Mouse (Mus musculus) hindbrain, embryonic 14.5 days (tissue): ENCODE results near the gene Ikbip. TPM values are rescaled to one million over a fixed set of nuclear protein-coding genes. Genes with fewer than 3 reads are reported as not detected.
A peak's percentile ranks its signal among the peaks of the same experiment; 100 is the strongest.

Source experiments
- ATAC-seq: fragments of 200-750 bp; cut with Nextera tagmentation; 2 replicates; pipeline ENCODE4 v1.8.0; 2017; ENCODE audit warnings: moderate number of reproducible peaks, mild to moderate bottlenecking, moderate TSS enrichment, moderate library complexity; ENCODE audit not compliant: low FRiP score
- DNase-seq: peaks from one replicate; pipeline ENCODE4 v3.0.0-alpha.2; 2015; ENCODE audit warnings: low spot score
- H3K27ac ChIP-seq: fragments of 300-500 bp; sonication (generic); 2 replicates; pipeline ENCODE4 v1.5.1; 2014; ENCODE audit warnings: mild to moderate bottlenecking, moderate library complexity
- H3K27me3 ChIP-seq: fragments of 300-500 bp; sonication (generic); 2 replicates; pipeline ENCODE4 v1.6.1; 2014; ENCODE audit warnings: mild to moderate bottlenecking, low read length, mixed read lengths; ENCODE audit not compliant: control insufficient read depth, insufficient read depth
- H3K36me3 ChIP-seq: fragments of 300-500 bp; sonication (generic); replicated peaks from 2 replicates; pipeline ENCODE4 v1.6.1; 2014; ENCODE audit not compliant: control insufficient read depth, insufficient read depth
- H3K4me1 ChIP-seq: fragments of 300-500 bp; sonication (generic); replicated peaks from 2 replicates; pipeline ENCODE4 v1.6.1; 2014; ENCODE audit warnings: antibody characterized with exemption, low read length, mixed read lengths; ENCODE audit not compliant: control insufficient read depth, insufficient read depth
- H3K4me2 ChIP-seq: fragments of 300-500 bp; sonication (generic); replicated peaks from 2 replicates; pipeline ENCODE4 v1.6.1; 2014; ENCODE audit warnings: mild to moderate bottlenecking, moderate library complexity
- H3K4me3 ChIP-seq: fragments of 300-500 bp; sonication (generic); replicated peaks from 2 replicates; pipeline ENCODE4 v1.5.1; 2014; ENCODE audit warnings: mild to moderate bottlenecking, low read length
- H3K9ac ChIP-seq: fragments of 300-500 bp; sonication (generic); 2 replicates; pipeline ENCODE4 v1.6.1; 2014
- H3K9me3 ChIP-seq: fragments of 300-500 bp; sonication (generic); 2 replicates; pipeline ENCODE4 v1.6.1; 2016; ENCODE audit warnings: low read length; ENCODE audit not compliant: control insufficient read depth
- WGBS: fragments of 180-500 bp; shearing (Covaris S2); extraction: QIAGEN DNeasy Blood & Tissue Kit; methylation state at CpG from one replicate; pipeline ENCODE4 v1.1.7; 2014; 5-methylcytosine and 5-hydroxymethylcytosine counted together
- polyA plus RNA-seq: library from polyadenylated mRNA; unstranded; fragments of >200 nt; fragmentation: Nextera tagmentation; extraction: Ambion mirVana; gene quantifications from 2 replicates; pipeline ENCODE4 v1.2.1, GENCODE M21; 2014

Gene Ikbip
- polyA plus RNA-seq, 1 experiment from 2014 or later = 19.8 TPM

DNA sequence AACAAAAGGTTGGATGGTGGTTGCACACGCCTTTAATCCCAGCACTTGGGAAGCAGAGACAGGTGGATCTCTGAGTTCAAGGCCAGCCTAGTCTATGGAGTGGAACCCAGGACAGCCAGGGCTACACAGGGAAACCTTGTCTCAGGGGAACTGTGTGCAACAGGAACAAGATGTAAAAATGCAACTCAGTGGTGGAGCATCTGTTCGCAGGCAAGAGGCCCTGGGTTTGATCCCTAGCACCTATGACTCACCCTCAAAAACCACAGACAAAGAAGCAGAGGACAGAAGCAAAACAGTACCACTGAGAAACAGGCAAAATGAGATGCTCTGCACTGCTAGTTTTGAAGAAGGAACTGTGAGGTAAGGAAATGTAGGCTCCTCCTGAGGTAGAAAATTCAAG is 6.1 kb upstream of the Ikbip start:
- WGBS = 89% methylated on average over 2 of the region's 2 CpGs
- peaks cover 8% of the 10 kb centered on the region for H3K4me1 ChIP-seq
- no peak overlapping the region for H3K4me2 ChIP-seq
- H3K4me3 ChIP-seq = no peak overlapping the region
- no peak overlapping the region for H3K27ac ChIP-seq
- H3K9ac ChIP-seq = no peak overlapping the region
- no peak for ATAC-seq
- H3K9me3 ChIP-seq = no peaks in the 10 kb centered on the region
- peaks cover 43% of the 10 kb centered on the region for H3K36me3 ChIP-seq
- no peaks in the 10 kb centered on the region for H3K27me3 ChIP-seq
- DNase-seq = no peak

DNA sequence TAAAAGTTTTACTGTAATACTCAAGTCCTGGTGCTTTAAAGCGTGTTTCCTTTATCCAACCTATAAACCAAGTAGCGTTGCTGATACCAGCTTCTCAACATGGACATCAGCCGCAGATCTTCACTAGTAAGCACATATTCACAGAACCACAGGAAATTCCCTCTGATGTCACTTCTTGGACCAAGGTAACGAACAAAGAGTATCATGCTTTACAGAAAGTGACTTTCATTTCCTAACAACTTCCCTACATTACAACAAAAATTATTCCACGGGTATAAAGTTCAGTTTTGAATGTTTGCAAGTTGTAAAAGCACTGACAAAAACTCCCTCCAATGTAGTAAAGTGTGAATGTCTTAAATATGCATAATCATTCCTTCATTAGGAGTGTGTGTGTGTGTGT is 2.2 kb upstream of the Ikbip start:
- peaks cover 13% of the 10 kb centered on the region for H3K4me1 ChIP-seq
- H3K27me3 ChIP-seq = no peaks in the 10 kb centered on the region
- ATAC-seq (no peak), DNase-seq (no peak)
- H3K27ac ChIP-seq = no peak overlapping the region
- no peaks in the 10 kb centered on the region for H3K9me3 ChIP-seq
- H3K36me3 ChIP-seq = peaks cover 25% of the 10 kb centered on the region
- H3K4me2 ChIP-seq = 0 out of 2 replicates have a peak overlapping the region, but pooled peaks have one; percentile 80
- WGBS = 90% methylated on average over 5 of the region's 5 CpGs
- H3K9ac ChIP-seq = no peak overlapping the region
- H3K4me3 ChIP-seq = no peak overlapping the region

DNA sequence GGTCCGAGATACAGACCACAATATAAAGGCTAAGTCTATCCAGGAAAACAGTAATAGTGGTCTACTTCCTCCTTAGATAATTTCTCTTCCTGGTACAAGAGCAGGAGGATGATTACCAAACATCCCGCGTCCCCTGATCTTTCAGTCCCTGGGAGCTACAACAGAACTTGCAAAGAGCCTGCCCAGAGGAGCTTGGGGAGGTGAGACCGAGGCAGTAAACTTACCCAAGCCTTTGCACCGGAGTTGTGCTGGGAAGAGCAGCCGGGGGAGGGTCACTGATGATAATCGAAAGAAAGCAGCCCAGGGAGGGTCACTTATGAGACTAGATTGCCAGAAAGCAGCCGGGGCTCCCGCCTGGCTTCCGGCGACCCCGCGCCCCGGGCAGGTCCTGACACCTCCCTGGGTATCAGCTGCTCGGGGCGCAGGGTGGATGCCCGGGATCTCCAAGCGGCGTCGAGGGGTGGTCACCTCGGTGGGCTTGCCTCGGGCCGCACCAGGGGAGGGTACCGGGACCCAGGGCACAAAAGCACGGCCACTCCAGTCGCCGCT is 707 bp upstream of the Ikbip start:
- H3K27ac ChIP-seq = peak overlapping the region; percentile 87
- under 1% methylated on average over 27 of the region's 27 CpGs for WGBS
- no peaks in the 10 kb centered on the region for H3K27me3 ChIP-seq
- no peaks in the 10 kb centered on the region for H3K9me3 ChIP-seq
- peaks cover 13% of the 10 kb centered on the region for H3K4me1 ChIP-seq
- H3K4me3 ChIP-seq = peak overlapping the region; percentile 91
- peak; percentile 40 for ATAC-seq
- H3K9ac ChIP-seq = peak overlapping the region; percentile 90
- DNase-seq = no peak
- peak overlapping the region; percentile 80 for H3K4me2 ChIP-seq
- peaks cover 14% of the 10 kb centered on the region for H3K36me3 ChIP-seq

DNA sequence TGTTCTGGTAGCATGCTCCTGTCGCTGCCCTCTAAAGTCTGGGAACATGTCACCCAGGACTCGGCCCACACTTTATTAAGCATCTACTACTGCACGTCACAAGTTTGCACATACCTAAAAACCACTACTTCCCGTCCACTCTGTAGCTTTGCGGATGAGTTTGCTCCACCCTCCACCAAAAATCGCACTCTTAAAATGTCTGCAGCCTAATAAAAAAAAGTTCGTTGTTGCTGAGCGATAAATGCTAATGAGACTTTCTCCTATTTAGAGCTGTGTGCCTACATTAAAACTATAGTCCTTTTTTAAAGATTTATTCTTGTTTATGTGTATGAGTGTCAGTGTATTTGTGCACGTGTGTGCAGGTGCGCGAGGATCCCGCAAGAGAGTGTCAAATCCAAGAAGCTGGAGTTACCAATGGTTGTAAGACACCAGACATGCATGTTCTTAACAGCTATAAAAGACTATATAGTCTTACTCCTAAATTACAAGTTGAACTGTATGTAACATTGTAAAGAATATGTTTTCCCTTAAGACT is 720 bp downstream of the Ikbip start:
- no peaks in the 10 kb centered on the region for H3K27me3 ChIP-seq

DNA sequence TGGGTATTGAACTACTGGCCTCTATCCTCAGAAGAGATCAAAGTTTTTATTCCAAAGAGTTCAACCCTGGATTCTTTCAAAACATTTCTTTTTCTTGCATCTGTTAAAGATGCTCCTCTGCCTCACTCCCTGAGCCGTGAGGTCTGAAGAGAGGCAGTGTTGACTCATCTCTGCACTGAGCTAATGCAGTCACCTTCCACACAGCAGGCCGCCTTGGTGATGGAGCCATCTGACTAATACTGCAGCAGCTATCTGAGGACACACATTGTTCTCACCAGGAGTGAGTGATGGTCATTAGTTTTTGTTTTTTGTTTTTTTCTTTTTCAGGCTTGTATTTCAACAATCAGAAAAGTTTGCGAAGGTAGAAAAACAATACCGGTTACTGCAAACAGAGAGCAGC is 10.1 kb downstream of the Ikbip start:
- Histone ChIP-seq H3K27ac (no peak overlapping the region), H3K27me3 (no peaks in the 10 kb centered on the region), H3K4me2 (no peak overlapping the region), H3K4me3 (no peak overlapping the region), H3K36me3 (peaks cover 7% of the 10 kb centered on the region; the same call in 1 of the 2 replicates), H3K9ac (no peak overlapping the region), H3K4me1 (no peaks in the 10 kb centered on the region), H3K9me3 (no peaks in the 10 kb centered on the region)
- 81% methylated on average over 4 of the region's 4 CpGs for WGBS
- ATAC-seq (no peak), DNase-seq (no peak)

More for the DNA sequence above, 720 bp downstream of the Ikbip start:
- H3K27ac ChIP-seq = peak overlapping the region; percentile 72
- H3K9ac ChIP-seq = peak overlapping the region; percentile 66
- no peak for DNase-seq
- no peaks in the 10 kb centered on the region for H3K9me3 ChIP-seq
- peak overlapping the region; percentile 80 for H3K4me2 ChIP-seq
- H3K4me3 ChIP-seq = peak overlapping the region; percentile 91
- peaks cover under 1% of the 10 kb centered on the region for H3K36me3 ChIP-seq
- 48% methylated on average over 12 of the region's 12 CpGs for WGBS
- peaks cover 13% of the 10 kb centered on the region for H3K4me1 ChIP-seq
- ATAC-seq = no peak

DNA sequence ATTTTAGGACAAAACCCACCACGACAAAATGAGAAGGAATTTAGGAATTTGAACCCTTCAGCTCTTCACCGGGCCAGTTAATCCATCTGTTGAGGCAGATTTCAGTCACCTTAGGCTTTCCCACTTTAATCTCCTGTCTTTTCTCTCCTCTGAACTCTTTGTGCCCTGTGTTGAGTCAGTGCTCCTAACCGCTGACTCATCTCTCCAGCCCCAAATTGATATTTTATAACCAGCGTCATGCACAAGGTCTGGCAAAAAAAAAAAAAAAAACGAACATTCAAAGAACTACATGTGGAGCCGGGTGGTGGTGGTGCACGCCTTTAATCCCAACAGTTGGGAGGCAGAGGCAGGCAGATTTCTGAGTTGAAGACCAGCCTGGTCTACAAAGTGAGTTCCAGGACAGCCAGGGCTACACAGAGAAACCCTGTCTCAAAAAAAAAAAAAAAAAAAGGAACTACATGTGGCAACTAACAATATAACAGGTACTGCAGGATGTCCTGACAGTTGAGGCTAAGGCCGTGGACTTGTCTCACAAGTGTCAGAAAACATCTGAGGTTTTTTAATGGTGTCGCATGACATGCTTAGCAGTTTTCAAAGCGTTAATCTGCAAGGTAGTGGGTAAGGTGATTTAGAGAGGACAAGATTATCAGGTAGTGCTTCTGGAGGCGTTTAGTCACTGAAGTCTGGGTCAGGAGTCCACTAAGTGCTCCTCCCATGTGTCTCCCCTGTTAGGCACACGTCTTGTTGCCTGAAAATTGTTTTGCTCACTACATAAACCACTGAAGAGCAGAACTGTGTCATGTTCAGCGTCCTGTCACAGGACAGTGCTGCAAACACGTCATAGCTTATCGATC is 11.7 kb downstream of the Ikbip start:
- no peak overlapping the region for H3K4me2 ChIP-seq
- ATAC-seq (no peak), DNase-seq (no peak)
- H3K4me1 ChIP-seq = no peaks in the 10 kb centered on the region
- WGBS = 90% methylated on average over 15 of the region's 15 CpGs
- no peak overlapping the region for H3K4me3 ChIP-seq
- no peak overlapping the region for H3K27ac ChIP-seq
- no peak overlapping the region for H3K9ac ChIP-seq
- no peaks in the 10 kb centered on the region for H3K9me3 ChIP-seq
- H3K36me3 ChIP-seq = peaks cover 7% of the 10 kb centered on the region; the same call in 1 of the 2 replicates
- H3K27me3 ChIP-seq = no peaks in the 10 kb centered on the region

DNA sequence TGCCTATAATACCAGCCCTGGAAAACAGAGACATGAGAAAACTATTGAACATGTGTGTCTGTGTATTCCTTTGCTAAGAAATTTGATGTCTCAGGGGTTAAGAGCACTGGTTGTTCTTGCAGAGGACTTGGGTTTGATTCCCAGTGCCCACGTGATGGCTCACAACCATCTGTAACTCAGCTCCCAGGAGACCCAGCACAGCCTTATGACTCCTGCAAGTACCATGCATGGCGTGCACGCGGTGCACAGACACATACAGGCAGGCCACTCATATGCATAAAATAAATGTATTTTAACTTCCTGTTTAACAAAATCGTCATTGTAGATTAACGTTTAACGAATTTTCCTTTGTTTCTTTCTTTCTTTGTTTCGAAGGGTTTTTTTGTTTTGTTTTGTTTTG is 15.3 kb downstream of the Ikbip start:
- H3K4me2 ChIP-seq = no peak overlapping the region
- DNase-seq (no peak), ATAC-seq (no peak)
- 93% methylated on average over 8 of the region's 8 CpGs for WGBS
- H3K4me3 ChIP-seq = no peak overlapping the region
- H3K36me3 ChIP-seq = peaks cover 12% of the 10 kb centered on the region
- H3K27me3 ChIP-seq = no peaks in the 10 kb centered on the region
- no peak overlapping the region for H3K27ac ChIP-seq
- no peak overlapping the region for H3K9ac ChIP-seq
- H3K9me3 ChIP-seq = no peaks in the 10 kb centered on the region
- H3K4me1 ChIP-seq = no peaks in the 10 kb centered on the region

DNA sequence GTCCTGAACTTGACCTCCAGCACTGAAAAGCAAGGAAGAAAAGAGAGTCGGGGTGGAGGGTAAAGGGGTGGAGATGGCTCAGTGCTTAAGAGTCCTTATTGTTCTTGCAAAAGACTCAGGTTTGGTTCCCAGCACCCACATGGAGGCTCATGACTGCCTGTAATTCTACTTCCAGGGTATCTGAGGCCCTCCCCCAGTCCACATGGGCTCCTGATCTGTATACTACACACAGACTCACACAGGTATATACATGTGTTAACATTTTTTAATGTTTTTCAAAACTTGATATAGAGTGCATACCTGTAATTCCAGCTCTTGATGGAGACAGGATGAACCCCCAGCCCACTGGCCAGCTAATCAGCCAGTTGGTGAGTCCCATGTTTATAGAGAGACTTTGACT is 17.4 kb downstream of the Ikbip start:
- H3K9ac ChIP-seq = no peak overlapping the region
- ATAC-seq (no peak), DNase-seq (no peak)
- no peak overlapping the region for H3K27ac ChIP-seq
- no peak overlapping the region for H3K4me3 ChIP-seq
- H3K9me3 ChIP-seq = no peaks in the 10 kb centered on the region
- H3K4me1 ChIP-seq = no peaks in the 10 kb centered on the region
- WGBS = 86% methylated on average over 1 of the region's 1 CpGs
- H3K36me3 ChIP-seq = peaks cover 12% of the 10 kb centered on the region
- no peak overlapping the region for H3K4me2 ChIP-seq
- H3K27me3 ChIP-seq = no peaks in the 10 kb centered on the region

DNA sequence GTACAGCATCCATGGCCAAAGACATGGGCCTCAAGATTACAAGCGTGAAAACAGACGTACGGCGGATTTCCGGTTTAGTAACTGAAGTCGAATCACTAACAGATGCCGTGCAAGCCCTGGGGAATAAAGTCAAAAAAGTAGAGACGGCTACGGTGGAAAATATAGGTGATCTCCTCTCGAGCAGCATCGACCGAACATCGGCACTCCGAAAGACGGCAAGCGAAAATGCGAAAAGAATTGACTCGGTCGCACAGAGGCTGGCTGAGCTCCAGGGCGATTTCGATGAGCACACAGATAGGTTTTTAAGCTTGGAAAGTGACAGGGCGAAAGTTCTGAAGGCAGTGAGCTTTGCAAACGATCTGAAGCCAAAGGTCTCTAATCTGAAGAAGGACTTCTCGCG is 19.2 kb downstream of the Ikbip start:
- Histone ChIP-seq H3K27ac (no peak overlapping the region), H3K4me3 (no peak overlapping the region), H3K4me2 (no peak overlapping the region), H3K4me1 (no peaks in the 10 kb centered on the region), H3K36me3 (peaks cover 6% of the 10 kb centered on the region), H3K9ac (no peak overlapping the region), H3K9me3 (no peaks in the 10 kb centered on the region), H3K27me3 (no peaks in the 10 kb centered on the region)
- WGBS = 95% methylated on average over 25 of the region's 25 CpGs
- no peak for DNase-seq
- ATAC-seq = no peak
